Mouse (Mus musculus) mesoderm, embryonic 11.5 days (tissue): ENCODE data around the gene Nr2f2.

ENCODE experiments used
- DNase-seq: peaks from one replicate; pipeline ENCODE4 v3.0.0-alpha.2; 2012; ENCODE audit warnings: low read depth, low spot score

The Nr2f2 gene

DNA sequence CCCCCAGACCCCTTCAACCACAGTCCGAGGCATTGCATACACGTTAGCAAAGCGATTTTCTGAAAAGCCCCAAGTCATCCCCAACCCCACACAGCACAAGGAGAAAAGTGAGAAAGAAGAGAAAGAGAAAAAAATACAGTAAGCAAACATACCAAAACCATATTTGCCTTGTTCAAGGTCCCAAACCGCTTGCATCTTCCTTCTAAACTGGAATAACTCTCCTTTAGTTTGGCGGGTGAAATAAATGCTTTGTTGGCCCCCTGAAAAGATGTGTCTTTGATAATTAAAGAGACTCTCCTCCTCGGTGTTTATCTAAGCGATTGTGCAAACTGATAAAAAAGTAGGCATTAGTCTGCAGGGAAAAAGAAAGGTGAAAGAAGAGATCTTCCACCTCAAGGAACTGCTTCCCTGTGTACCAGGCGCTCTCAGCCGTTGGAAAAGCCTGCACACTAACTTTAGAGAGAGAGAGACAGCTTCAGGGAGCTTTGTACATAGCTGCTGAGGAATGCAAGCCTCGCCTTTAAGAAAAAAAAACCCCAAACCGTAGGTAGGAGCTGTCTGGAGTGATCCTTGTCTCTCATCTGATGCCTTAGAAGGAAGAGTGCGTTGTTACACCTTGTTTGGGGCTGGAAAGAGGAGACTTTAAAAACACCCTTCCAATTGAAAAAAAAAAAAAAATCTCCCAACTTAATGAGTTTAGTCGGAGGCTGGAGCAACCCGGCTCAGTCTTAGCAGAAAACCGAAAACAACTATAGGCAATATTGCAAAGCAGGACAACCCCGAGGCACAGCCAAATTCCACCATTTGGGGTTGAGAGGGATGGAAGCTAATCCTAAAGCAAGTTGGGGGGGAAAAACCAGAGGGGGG is at the start of gene Nr2f2:
TSS of gene Nr2f2 (minus strand) at position 795 of the 867 bp plus-strand sequence.
- DNase-seq: no peak

GRCm38 (mm10) chr7:70414461-70414860 is 47.9 kb upstream of the Nr2f2 start:
- no peak for DNase-seq

- no peak for DNase-seq
These were observed 47.1 kb upstream of the Nr2f2 start for GRCm38 (mm10) chr7:70413646-70414045.

DNA sequence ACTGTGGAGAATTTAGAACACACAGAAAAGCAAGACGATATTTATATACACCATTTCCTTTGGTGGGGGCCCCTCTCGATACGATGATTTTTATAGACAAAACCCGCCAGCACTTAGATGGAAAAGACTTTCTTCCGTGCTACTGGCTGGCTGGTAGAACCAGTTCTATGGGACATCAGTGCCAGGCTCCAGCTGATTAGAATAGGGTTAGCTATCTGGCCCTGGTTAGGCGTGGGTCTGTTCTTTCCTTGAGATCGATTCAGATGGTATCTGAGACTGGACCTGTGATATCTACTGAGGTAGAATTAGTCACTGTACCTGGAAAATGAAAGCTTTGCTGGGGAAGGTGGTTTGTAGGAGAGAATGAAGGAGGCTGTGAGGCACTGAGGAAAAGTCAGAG is 46.4 kb upstream of the Nr2f2 start:
- DNase-seq: no peak

DNA sequence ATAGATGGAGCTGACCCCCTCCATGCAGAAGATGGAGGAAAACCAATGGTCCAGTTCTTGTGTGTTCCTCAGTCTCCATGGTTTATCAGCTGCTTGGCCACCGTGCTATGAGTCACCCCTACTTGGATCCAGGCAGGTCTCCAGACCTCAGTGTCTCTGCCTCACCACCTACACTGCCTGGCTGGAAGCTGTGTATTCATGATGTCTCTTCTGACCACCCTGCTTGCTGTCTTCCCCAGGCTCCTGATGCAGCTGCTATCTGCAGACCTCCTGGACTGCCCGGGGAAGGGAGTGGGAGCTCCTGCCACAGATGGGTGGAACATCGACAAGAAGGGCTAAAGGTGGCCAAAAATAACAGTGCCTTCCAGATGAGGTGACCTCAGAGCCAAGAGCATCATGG is 43.8 kb upstream of the Nr2f2 start:
- DNase-seq: no peak

GRCm38 (mm10) chr7:70409890-70410289 is 43.4 kb upstream of the Nr2f2 start:
- DNase-seq: no peak

- DNase-seq: no peak
These were observed 42.3 kb upstream of the Nr2f2 start for GRCm38 (mm10) chr7:70408814-70409213.

DNA sequence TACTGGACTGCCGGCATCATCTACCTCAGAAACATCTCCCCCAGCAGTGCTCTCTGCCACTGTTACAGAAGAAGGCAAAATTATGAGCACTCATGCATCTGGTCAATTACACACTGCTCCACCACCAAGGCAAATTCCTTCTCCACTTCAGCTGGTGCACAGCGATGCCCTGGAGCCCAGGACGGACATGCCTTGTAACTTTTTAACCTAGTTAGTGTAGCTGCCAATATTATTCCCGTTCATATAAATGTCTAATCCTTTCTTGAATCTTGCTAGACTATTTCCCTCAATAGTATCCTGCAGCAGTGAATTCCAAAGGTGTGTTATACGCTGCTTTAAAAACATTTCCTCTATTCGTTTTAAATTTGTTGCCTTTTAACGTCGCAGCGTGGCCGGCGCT is 40.6 kb upstream of the Nr2f2 start:
- no peak for DNase-seq

DNA sequence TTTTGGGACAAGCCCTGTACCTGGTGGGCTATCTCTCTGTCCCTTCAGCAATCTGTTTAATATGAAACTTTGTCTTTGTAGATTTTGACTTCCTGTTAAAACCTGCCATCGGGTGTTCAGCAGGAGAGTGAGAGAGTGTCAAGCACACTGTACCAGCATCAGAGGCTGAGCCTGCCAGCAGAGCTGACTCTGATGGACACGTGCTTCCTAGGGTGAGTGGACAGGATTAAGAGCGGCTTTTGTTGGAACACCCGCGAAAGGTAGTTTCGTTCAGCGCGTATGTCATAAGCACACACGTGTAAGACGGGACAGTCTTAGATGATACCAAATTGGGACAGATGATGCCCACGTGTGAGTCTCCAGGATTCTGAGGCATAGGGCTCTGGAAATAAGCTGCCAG is 40.0 kb upstream of the Nr2f2 start:
- DNase-seq: no peak

- DNase-seq: no peak
These were observed 38.9 kb upstream of the Nr2f2 start for GRCm38 (mm10) chr7:70405466-70405865.

- no peak for DNase-seq
These were observed 16.3 kb upstream of the Nr2f2 start for GRCm38 (mm10) chr7:70382828-70383227.

GRCm38 (mm10) chr7:70381409-70382244 is 15.1 kb upstream of the Nr2f2 start:
- no peak for DNase-seq

GRCm38 (mm10) chr7:70380943-70381342 is 14.4 kb upstream of the Nr2f2 start:
- DNase-seq: no peak

DNA sequence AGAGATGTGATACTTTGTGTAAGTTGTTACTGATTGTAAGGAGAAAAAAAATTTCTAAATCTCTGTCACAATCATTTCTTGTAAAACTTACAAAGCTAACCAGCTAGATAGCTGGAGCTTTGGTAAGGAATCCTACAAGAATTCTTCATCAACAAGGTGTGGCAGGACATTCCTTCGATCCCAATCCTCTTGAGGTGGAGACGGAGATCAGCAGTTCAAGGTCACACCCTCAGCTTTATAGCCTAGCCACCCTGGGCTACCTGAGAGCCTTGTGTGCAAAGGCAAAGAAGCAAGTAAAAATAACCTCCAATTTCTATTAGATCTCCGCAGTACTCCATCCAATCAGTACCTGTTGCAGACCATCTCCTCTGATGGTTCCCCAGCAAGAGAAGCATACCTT is 13.7 kb upstream of the Nr2f2 start:
- DNase-seq: no peak

- no peak for DNase-seq
These were observed 4.2 kb upstream of the Nr2f2 start for GRCm38 (mm10) chr7:70370552-70371262.

DNA sequence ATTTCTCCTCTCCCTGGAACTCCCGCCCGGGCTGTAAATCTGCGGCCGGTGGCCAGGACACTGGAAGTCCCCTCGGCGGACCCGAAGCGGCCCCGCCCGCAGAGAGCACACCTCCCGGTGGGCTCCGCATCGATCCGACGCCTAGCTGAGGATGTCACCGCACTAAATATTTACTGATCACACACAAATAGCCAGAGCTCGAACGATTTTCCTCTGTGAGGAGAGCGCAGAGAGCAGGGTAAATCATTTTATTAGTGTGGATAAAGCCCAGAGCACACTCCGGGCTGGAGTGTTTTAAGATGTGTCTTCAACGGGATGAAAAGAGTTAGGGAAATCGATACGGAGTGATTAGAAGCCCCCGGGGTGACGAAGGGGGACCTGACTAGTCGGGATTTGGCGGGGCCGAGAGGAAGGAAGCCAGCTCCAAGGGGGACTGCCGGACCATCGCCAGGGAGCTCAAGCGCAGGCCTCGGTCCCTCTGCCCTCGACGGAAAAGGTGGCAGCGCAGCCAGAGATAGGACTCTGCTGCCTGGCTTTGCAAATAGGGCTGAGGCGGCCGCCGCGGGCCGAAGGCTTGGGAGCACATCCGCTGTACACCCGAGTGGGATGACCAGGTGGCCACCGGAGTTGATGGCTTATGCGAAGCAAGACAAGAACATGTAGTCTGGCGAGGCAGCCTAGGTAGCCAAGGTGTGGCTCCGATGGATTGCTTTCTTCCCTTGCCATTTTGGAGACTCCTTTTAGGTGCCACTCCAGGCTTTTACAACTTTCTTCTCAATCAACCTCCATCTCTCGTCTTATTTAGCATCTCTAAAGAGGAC is 3.4 kb upstream of the Nr2f2 start:
- peak; percentile 45 for DNase-seq

GRCm38 (mm10) chr7:70369061-70369730 is 2.7 kb upstream of the Nr2f2 start:
- DNase-seq: peak; percentile 70

DNA sequence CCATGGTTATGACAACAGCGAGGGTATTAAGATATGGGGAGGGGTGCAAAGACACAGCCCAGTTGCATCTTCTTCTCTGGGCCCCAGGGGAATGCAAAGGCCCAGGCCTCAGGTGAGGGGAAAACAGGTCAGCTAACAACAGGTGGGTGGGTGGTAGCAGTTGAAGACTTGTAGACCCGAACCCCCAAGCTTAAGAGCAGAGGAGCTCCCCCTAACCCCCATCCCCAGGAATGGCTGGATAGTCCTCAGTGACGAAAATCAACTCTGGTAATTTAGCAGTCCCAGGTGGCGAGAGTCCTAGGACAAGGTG is 2.2 kb upstream of the Nr2f2 start:
- no peak for DNase-seq

DNA sequence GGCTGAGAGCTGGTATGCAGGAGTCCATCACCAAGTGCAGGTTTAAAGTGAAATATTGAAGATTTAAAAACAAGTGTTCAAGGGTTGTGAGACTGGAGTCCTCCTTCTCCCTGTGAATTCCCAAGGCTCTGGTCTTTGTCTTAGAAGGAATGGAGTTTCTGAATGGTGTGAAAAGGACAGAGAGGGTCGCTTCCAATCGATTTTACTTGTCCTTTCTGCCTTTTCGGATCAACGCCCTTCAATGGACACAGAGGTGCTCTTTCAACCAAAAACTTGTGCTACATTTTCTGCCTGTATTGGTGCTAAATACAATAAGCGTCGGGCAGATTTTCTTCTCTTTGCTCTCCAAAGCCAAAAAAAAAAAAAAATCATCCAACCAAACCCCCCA is 1.7 kb upstream of the Nr2f2 start:
- no peak for DNase-seq

DNA sequence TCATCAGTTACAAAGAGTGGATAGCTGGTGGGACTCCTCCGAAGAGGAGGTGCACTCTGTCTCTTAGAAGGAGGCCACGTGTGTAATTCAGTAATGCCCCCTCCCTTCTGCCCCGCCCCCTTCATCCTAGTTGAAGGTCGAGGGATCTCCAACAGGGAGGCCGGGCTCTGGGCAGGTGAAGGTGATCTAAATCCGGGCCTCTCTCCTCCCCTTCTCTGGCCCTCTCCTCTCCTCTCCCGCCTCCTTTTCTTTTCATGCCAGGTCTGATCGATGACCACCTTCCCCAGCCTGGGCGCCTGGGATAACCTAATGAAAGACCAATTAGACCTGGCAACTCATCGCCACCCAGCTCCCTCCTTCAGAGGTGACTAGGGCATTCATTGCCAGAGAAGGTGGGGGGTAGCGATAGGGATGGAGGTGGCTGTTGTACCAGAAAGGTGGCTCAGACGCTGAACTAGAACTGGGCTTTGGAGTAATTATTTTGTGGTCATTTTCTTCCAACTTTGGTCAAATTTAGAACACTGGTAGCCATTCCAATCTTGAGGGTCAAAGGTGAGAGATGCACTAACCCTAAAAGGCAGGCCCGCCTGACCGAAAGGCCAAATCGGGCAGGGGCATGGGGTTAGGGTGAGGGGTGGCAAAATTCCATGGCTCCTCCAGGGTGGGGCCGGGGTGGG is 1.2 kb upstream of the Nr2f2 start:
- DNase-seq: no peak

GRCm38 (mm10) chr7:70366808-70367095 is 217 bp upstream of the Nr2f2 start:
- DNase-seq: no peak
